Mouse (Mus musculus): ENCODE measurements at regions not wholly inside any gene's neighbourhood (a gene's known extent, or its start where the extent isn't known, plus 50 kb on each side); places are given as distances from the start of the nearest gene placed in this dataset.

GRCm38 (mm10) chr7:137557439-137557838, 120.0 kb downstream of the Glrx3 start:
- no peak for TF ChIP-seq CTCF (IDR thresholded peaks at IDR 0.05; ENCODE audit: low read depth, low read length)
- TF ChIP-seq POLR2A (IDR thresholded peaks at IDR 0.05; ENCODE audit: extremely low read depth, insufficient read depth, low read length) = no peak
